Mouse (Mus musculus) right cerebral cortex, adult 2 months (tissue): Measurements from ENCODE around the gene Etv2.
A peak's percentile ranks its signal among the peaks of the same experiment; 100 is the strongest.

Source experiments
- DNase-seq, 2 experiments: peaks; one replicate each; pipeline ENCODE4 v3.0.0; 2021 to 2022; ENCODE audit warnings: low spot score in 2 of 2

Etv2 gene

GRCm38 (mm10) chr7:30635752-30636151, at the start of gene Etv2:
TSS of gene Etv2 (minus strand) at chr7:30635852.
- no peak for DNase-seq

GRCm38 (mm10) chr7:30683425-30683824, 47.8 kb upstream of the Etv2 start:
- no peak for DNase-seq

- DNase-seq: no peak
These were observed 46.2 kb upstream of the Etv2 start for GRCm38 (mm10) chr7:30681897-30682296.

GRCm38 (mm10) chr7:30678263-30678975, 42.8 kb upstream of the Etv2 start:
- DNase-seq: peak in 1 of 2 experiments; percentile 7

- DNase-seq: no peak
These were observed 35.8 kb upstream of the Etv2 start, which contains the start of gene Pmis2 for GRCm38 (mm10) chr7:30671480-30671879. TSS of gene Pmis2 (minus strand) at chr7:30671605.

- no peak for DNase-seq
These were observed 33.6 kb upstream of the Etv2 start for GRCm38 (mm10) chr7:30669229-30669628.

- peak in 1 of 2 experiments; percentile 11 for DNase-seq
These were observed 29.7 kb upstream of the Etv2 start for GRCm38 (mm10) chr7:30665321-30665720.

GRCm38 (mm10) chr7:30664529-30665200, 29.0 kb upstream of the Etv2 start, which contains the start of gene Haus5:
TSS of gene Haus5 (minus strand) at chr7:30664994.
- peak; percentile 93 to 94 for DNase-seq

- peak; percentile 99 for DNase-seq
These were observed 14.2 kb upstream of the Etv2 start, which contains the start of gene Rbm42 for GRCm38 (mm10) chr7:30649591-30650540. TSS of gene Rbm42 (minus strand) at chr7:30650317.

- no peak for DNase-seq
These were observed 3.4 kb upstream of the Etv2 start for GRCm38 (mm10) chr7:30639083-30639482.

GRCm38 (mm10) chr7:30636395-30636794, 743 bp upstream of the Etv2 start:
- DNase-seq: no peak

- no peak for DNase-seq
These were observed 1.0 kb downstream of the Etv2 start for GRCm38 (mm10) chr7:30634621-30635020.

GRCm38 (mm10) chr7:30633762-30634412, 1.8 kb downstream of the Etv2 start:
- no peak for DNase-seq

GRCm38 (mm10) chr7:30629013-30629412, 6.6 kb downstream of the Etv2 start:
- no peak for DNase-seq

- no peak for DNase-seq
These were observed 9.0 kb downstream of the Etv2 start for GRCm38 (mm10) chr7:30626647-30627046.

- peak; percentile 82 for DNase-seq
These were observed 9.9 kb downstream of the Etv2 start, which contains the start of gene Cox6b1 for GRCm38 (mm10) chr7:30625530-30626384. TSS of gene Cox6b1 (minus strand) at chr7:30626151.

- no peak for DNase-seq
These were observed 16.4 kb downstream of the Etv2 start for GRCm38 (mm10) chr7:30619202-30619601.

GRCm38 (mm10) chr7:30618658-30619057, 17.0 kb downstream of the Etv2 start:
- no peak for DNase-seq

GRCm38 (mm10) chr7:30615049-30615760, 20.4 kb downstream of the Etv2 start:
- no peak for DNase-seq

GRCm38 (mm10) chr7:30614454-30614853, 21.2 kb downstream of the Etv2 start:
- no peak for DNase-seq
